Comparison of ENCODE assay signal across 8 mouse cellular contexts in the genomic region with DNA sequence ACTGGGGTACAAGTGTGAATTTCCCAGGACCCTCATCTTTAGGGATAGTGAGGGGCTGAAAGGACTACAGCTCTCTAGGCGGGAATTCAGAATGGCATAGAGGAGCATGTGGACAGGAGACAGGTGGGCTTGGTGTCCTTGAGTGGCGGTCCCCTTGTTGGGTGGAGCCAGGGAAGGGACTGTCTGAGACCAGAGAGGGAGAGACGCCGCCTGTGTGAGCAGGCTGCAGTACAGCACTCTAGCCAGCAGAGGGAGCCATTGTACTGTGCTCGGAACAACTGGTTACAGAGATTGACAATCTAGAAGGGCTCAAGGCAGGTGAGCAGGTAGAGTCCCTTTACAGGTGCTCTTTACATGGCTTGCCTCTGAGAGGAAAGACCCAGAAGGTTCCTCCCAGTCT. TPM values are rescaled to one million over a fixed set of nuclear protein-coding genes. Genes with fewer than 3 reads are reported as not detected.
DNase-seq lines count a peak whose midpoint lies in the region; ATAC-seq and TF ChIP-seq lines count a peak whose summit lies in the region.

No protein-coding gene starts in this region.

- WGBS in liver, embryonic 14.5 days (ENCODE audit: insufficient replicate concordance) = 1% methylated on average over 5 of the region's 5 CpGs
- 5% methylated on average over 5 of the region's 5 CpGs for WGBS in neural tube, embryonic 13.5 days

- ATAC-seq in common myeloid progenitor, adult 5-6 weeks (replicated peaks; ENCODE audit: low read depth, poor library complexity, severe bottlenecking) = peak; percentile 91
- no peak for ATAC-seq in liver, embryonic 14.5 days (ENCODE audit: insufficient read depth)
- ATAC-seq in neural tube, embryonic 13.5 days (ENCODE audit: low read depth) = peak; percentile 41; the same call in 1 of the 2 replicates

- H3K27me3 ChIP-seq in liver, embryonic 14.5 days (ENCODE audit: control insufficient read depth, insufficient read depth, low read length) = no peaks in the 10 kb centered on the region
- peaks cover 19% of the 10 kb centered on the region; the same call in 1 of the 2 replicates for H3K27me3 ChIP-seq in neural tube, embryonic 13.5 days

- H3K36me3 ChIP-seq in liver, embryonic 14.5 days (replicated peaks; ENCODE audit: control insufficient read depth, insufficient read depth, low read depth) = no peaks in the 10 kb centered on the region
- H3K36me3 ChIP-seq in neural tube, embryonic 13.5 days = no peaks in the 10 kb centered on the region

- H3K9ac ChIP-seq in liver, embryonic 14.5 days (replicated peaks) = no peak overlapping the region
- H3K9ac ChIP-seq in neural tube, embryonic 13.5 days = no peak overlapping the region

- intact Hi-C loops in gastrocnemius, postnatal 14 days (cut with DNase I; ENCODE audit: low total_unique reads) = loop anchor here (5.0 kb wide), 2 partner anchors 61 to 349 kb away; a partner anchor contains a TSS

- peak; percentile 98 for TF ChIP-seq CTCF in liver, embryonic 14.5 days (IDR thresholded peaks at IDR 0.05; ENCODE audit: low read depth)

- no peaks in the 10 kb centered on the region for H3K9me3 ChIP-seq in liver, embryonic 14.5 days (ENCODE audit: control insufficient read depth, low read length)
- no peaks in the 10 kb centered on the region for H3K9me3 ChIP-seq in neural tube, embryonic 13.5 days

- no peak for TF ChIP-seq EP300 in liver, embryonic 14.5 days (IDR thresholded peaks at IDR 0.05; ENCODE audit: low read depth)

- no peak overlapping the region for H3K27ac ChIP-seq in liver, embryonic 14.5 days
- H3K27ac ChIP-seq in neural tube, embryonic 13.5 days (replicated peaks) = no peak overlapping the region

- DNase-seq in ovary, postnatal 10 days (ENCODE audit: low spot score) = peak; percentile 29
- DNase-seq in ovary, adult 18-20 months (ENCODE audit: low spot score) = no peak
- DNase-seq in gastrocnemius, postnatal 14 days = peak; percentile 49
- peak; percentile 76 for DNase-seq in kidney, postnatal 10 days
- peak in 1 of 3 experiments; percentile 13 for DNase-seq in liver, embryonic 14.5 days (ENCODE audit: low read depth in 3 of 3, low spot score in 3 of 3)
- peak; percentile 81 for DNase-seq in testis, postnatal 10 days (ENCODE audit: low spot score)

- no peak overlapping the region for H3K4me2 ChIP-seq in liver, embryonic 14.5 days (ENCODE audit: low read depth)
- no peak overlapping the region for H3K4me2 ChIP-seq in neural tube, embryonic 13.5 days

- no peaks in the 10 kb centered on the region for H3K4me1 ChIP-seq in liver, embryonic 14.5 days (replicated peaks; ENCODE audit: control insufficient read depth in 2 of 2, insufficient read depth in 2 of 2, low read length in 1 of 2)
- H3K4me1 ChIP-seq in neural tube, embryonic 13.5 days (replicated peaks) = peaks cover 8% of the 10 kb centered on the region

- no peak overlapping the region for H3K4me3 ChIP-seq in liver, embryonic 14.5 days (ENCODE audit: insufficient read depth in 1 of 2, low read depth in 2 of 2, low read length in 2 of 2)
- no peak overlapping the region for H3K4me3 ChIP-seq in neural tube, embryonic 13.5 days

RNA-seq across cellular contexts. Expression of a gene that starts 8.3 kb away (rescaled TPM):
- not detected in 2 replicates for total RNA-seq in common myeloid progenitor, adult 5-6 weeks (2017)
- under 1 TPM in 1 of 2 experiments, not detected in 1; 0.27 TPM for total RNA-seq in gastrocnemius, postnatal 14 days (2021)
- polyA plus RNA-seq in liver, embryonic 14.5 days (2012; rRNA removed) = not detected in 2 replicates
- not detected in 2 replicates for polyA plus RNA-seq in liver, embryonic 14.5 days (2014; fragmentation: Nextera tagmentation; extraction: Ambion mirVana)
- polyA plus RNA-seq in neural tube, embryonic 13.5 days (2015; fragmentation: Nextera tagmentation; extraction: Ambion mirVana) = 4.9 and 12.3 TPM in 2 replicates
